Mouse (Mus musculus) stomach, embryonic 14.5 days (tissue): ENCODE measurements at regions not wholly inside any gene's neighbourhood (a gene's known extent, or its start where the extent isn't known, plus 50 kb on each side); places are given as distances from the start of the nearest gene placed in this dataset.
A peak's percentile ranks its signal among the peaks of the same experiment; 100 is the strongest.

Experiments used
- ATAC-seq: fragments of 200-750 bp; cut with Nextera tagmentation; 2 replicates; pipeline ENCODE4 v1.8.0; 2017; ENCODE audit warnings: low read depth, moderate TSS enrichment; ENCODE audit not compliant: insufficient number of reproducible peaks, insufficient read depth, low FRiP score
- H3K27ac ChIP-seq: fragments of 300-500 bp; sonication (generic); 2 replicates; pipeline ENCODE4 v1.5.1; 2014; ENCODE audit warnings: mild to moderate bottlenecking, low read length, moderate library complexity, mixed read lengths
- H3K27me3 ChIP-seq: fragments of 300-500 bp; sonication (generic); 2 replicates; pipeline ENCODE4 v1.6.1; 2014; ENCODE audit warnings: low read length, control low read depth, mixed read lengths; ENCODE audit not compliant: control insufficient read depth, insufficient read depth
- H3K36me3 ChIP-seq: fragments of 300-500 bp; sonication (generic); 2 replicates; pipeline ENCODE4 v1.6.1; 2014; ENCODE audit warnings: mild to moderate bottlenecking, control low read depth, low read length, moderate library complexity, mixed read lengths; ENCODE audit not compliant: control insufficient read depth, insufficient read depth
- H3K4me1 ChIP-seq: fragments of 300-500 bp; sonication (generic); 2 replicates; pipeline ENCODE4 v1.6.1; 2014; ENCODE audit warnings: low read length, control low read depth, mixed read lengths; ENCODE audit not compliant: control insufficient read depth, insufficient read depth
- H3K4me2 ChIP-seq: fragments of 300-500 bp; sonication (generic); replicated peaks from 2 replicates; pipeline ENCODE4 v1.6.1; 2014; ENCODE audit warnings: low read depth, low read length, control low read depth
- H3K4me3 ChIP-seq: fragments of 300-500 bp; sonication (generic); 2 replicates; pipeline ENCODE4 v1.5.1; 2014; ENCODE audit warnings: low read depth, low read length, control low read depth
- H3K9ac ChIP-seq: fragments of 300-500 bp; sonication (generic); replicated peaks from 2 replicates; pipeline ENCODE4 v1.6.1; 2014; ENCODE audit warnings: low read depth, mild to moderate bottlenecking, control low read depth, low read length, moderate library complexity, mixed read lengths
- H3K9me3 ChIP-seq: fragments of 300-500 bp; sonication (generic); 2 replicates; pipeline ENCODE4 v1.6.1; 2016; ENCODE audit warnings: low read depth, low read length, control low read depth; ENCODE audit not compliant: control insufficient read depth
- WGBS: fragments of 180-500 bp; shearing (Covaris S2); extraction: QIAGEN DNeasy Blood & Tissue Kit; methylation state at CpG from one replicate; pipeline ENCODE4 v1.1.7; 2014; 5-methylcytosine and 5-hydroxymethylcytosine counted together

DNA sequence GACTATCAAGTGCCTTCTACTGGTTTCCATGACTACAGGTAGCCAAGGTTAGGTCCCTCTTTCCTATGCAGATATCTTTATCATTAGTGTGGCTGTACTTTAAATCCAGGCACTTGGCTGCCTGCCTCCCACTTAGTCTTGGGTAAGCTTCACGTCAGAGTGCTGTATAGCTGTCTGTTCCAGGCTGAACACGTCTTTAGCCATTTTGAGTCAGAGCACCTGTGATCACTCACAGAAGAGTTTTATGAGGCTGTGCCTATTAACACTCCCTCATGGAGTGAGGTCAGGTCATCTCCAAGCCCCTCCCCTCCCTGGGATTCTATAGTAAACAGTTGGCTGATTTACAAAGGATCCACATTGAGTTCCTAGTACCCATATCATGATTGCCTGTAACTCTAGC lies 322.0 kb downstream of the Rps6kc1 start:
- no peak for ATAC-seq
- Histone ChIP-seq H3K9ac (no peak overlapping the region), H3K9me3 (no peaks in the 10 kb centered on the region), H3K27me3 (no peaks in the 10 kb centered on the region), H3K27ac (no peak overlapping the region), H3K4me2 (no peak overlapping the region), H3K4me3 (no peak overlapping the region), H3K36me3 (no peaks in the 10 kb centered on the region), H3K4me1 (no peaks in the 10 kb centered on the region)
- WGBS = 34% methylated on average over 2 of the region's 2 CpGs

DNA sequence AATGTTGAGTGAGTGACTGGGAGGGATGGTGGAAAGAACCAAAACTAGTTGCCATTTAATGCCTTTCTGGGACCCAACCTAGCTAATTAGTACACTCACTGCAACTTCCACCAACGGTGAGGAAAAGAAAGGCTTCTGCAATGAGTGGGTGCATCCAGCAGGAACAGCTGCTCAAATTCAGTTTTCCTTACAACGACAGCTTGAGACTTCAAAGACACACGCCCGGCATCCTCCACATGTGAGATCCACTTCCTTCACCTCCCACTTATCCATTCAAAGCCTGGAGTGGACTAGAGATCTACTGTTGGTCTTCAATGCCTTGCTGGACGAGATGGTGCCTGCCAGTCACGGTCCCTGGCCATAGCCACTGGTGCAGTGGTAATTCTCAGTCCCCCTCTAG lies 328.3 kb downstream of the Rps6kc1 start:
- Histone ChIP-seq H3K27ac (no peak overlapping the region), H3K4me1 (no peaks in the 10 kb centered on the region), H3K27me3 (no peaks in the 10 kb centered on the region), H3K36me3 (no peaks in the 10 kb centered on the region), H3K4me2 (no peak overlapping the region), H3K9ac (no peak overlapping the region), H3K9me3 (no peaks in the 10 kb centered on the region), H3K4me3 (no peak overlapping the region)
- ATAC-seq = no peak
- 73% methylated on average over 6 of the region's 6 CpGs for WGBS

- H3K9me3 ChIP-seq = no peaks in the 10 kb centered on the region
- H3K4me2 ChIP-seq = no peak overlapping the region
- H3K4me3 ChIP-seq = no peak overlapping the region
- WGBS = 89% methylated on average over 1 of the region's 1 CpGs
- no peaks in the 10 kb centered on the region for H3K36me3 ChIP-seq
- no peak overlapping the region for H3K9ac ChIP-seq
- no peak overlapping the region for H3K27ac ChIP-seq
- no peaks in the 10 kb centered on the region for H3K27me3 ChIP-seq
- no peak for ATAC-seq
- no peaks in the 10 kb centered on the region for H3K4me1 ChIP-seq
Measured at GRCm38 (mm10) chr1:190580653-190581052, 330.9 kb downstream of the Rps6kc1 start.

DNA sequence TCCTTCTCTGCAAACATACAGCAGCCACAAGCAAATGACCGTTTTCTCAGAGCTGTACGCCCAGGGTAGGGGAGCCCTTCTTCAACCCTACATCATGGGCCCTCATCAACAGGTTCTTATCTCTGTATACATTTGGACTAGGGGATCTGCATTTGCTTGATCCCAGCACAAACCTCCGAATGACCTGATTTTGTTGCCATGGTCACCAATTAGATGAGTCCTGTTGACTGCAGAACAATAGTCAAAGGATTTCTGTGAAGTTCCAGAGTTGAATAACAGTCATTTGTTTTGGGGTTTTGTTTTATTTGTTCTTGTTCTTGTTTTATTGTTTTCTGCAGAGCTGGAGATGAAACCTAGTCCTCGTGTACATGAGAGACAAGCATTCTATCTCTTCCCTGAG lies 340.6 kb downstream of the Rps6kc1 start:
- no peak for ATAC-seq
- H3K27ac ChIP-seq = no peak overlapping the region
- H3K4me1 ChIP-seq = no peaks in the 10 kb centered on the region
- H3K36me3 ChIP-seq = no peaks in the 10 kb centered on the region
- H3K9ac ChIP-seq = no peak overlapping the region
- no peaks in the 10 kb centered on the region for H3K27me3 ChIP-seq
- 31% methylated on average over 4 of the region's 4 CpGs for WGBS
- H3K4me3 ChIP-seq = no peak overlapping the region
- no peak overlapping the region for H3K4me2 ChIP-seq
- H3K9me3 ChIP-seq = no peaks in the 10 kb centered on the region

- H3K4me1 ChIP-seq = no peaks in the 10 kb centered on the region
- no peaks in the 10 kb centered on the region for H3K27me3 ChIP-seq
- no peak overlapping the region for H3K27ac ChIP-seq
- H3K36me3 ChIP-seq = no peaks in the 10 kb centered on the region
- WGBS = 71% methylated on average over 10 of the region's 10 CpGs
- no peak overlapping the region for H3K9ac ChIP-seq
- H3K4me2 ChIP-seq = no peak overlapping the region
- ATAC-seq = no peak
- H3K4me3 ChIP-seq = no peak overlapping the region
- H3K9me3 ChIP-seq = no peaks in the 10 kb centered on the region
Measured at GRCm38 (mm10) chr1:190570563-190570962, 341.0 kb downstream of the Rps6kc1 start.

DNA sequence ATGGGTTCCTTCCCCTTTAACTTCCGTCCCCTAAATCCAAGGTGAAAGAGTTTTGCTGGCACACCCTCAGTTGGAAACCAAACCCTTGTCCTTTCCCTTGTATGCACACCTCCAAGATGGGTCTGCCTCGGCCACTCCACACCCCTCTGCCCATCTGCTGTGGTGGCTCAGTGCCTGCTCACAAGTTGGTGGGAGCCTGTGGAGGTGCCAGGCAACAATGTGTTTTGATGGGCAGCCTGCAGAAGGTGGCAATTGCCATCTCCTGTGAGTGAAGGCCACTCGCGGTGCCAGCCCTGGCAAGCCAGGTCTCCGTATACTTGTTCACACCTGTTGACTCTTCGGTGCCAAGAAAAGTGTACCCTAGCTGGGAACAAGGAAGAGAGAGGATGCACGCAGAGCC lies 344.8 kb downstream of the Rps6kc1 start:
- H3K27ac ChIP-seq = no peak overlapping the region
- WGBS = 82% methylated on average over 7 of the region's 7 CpGs
- H3K4me2 ChIP-seq = no peak overlapping the region
- no peak overlapping the region for H3K4me3 ChIP-seq
- H3K27me3 ChIP-seq = no peaks in the 10 kb centered on the region
- no peaks in the 10 kb centered on the region for H3K4me1 ChIP-seq
- no peaks in the 10 kb centered on the region for H3K36me3 ChIP-seq
- H3K9ac ChIP-seq = no peak overlapping the region
- no peak for ATAC-seq
- H3K9me3 ChIP-seq = no peaks in the 10 kb centered on the region

DNA sequence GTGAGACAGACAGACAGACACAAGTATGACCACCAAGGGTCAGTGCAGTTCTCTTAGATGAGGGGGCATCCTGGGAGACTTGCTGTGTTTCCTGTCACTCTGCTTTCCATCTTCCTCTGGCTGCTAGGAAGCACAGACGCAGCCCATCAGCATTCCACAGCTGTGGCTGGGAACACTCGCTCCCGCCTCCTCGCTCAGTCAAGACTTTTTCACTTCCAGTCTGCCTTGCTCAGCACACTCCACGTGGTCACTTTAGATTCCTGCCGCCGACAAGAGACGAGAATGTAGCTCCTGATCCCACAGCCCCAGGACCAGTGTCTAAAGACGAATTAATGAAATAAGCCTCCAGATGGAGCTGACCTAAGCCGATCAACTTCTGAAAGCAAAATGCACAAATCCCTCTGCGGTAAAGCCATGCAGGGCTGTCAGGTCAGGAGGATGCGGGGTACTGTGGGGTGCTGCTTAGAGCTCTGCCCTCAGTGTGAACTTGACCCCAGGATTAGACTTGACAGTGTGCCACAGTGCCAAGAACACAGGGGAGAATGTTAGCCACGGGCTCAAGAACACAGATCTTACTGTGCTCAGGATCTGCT lies 348.6 kb downstream of the Rps6kc1 start:
- Histone ChIP-seq H3K27ac (no peak overlapping the region), H3K9me3 (no peaks in the 10 kb centered on the region), H3K4me2 (no peak overlapping the region), H3K4me3 (no peak overlapping the region), H3K36me3 (no peaks in the 10 kb centered on the region), H3K9ac (no peak overlapping the region), H3K4me1 (no peaks in the 10 kb centered on the region), H3K27me3 (no peaks in the 10 kb centered on the region)
- ATAC-seq = peak; percentile 56; the same call in 1 of the 2 replicates
- WGBS = 29% methylated on average over 13 of the region's 13 CpGs

GRCm38 (mm10) chr1:190560086-190560485 lies 351.5 kb downstream of the Rps6kc1 start:
- WGBS = 53% methylated on average over 9 of the region's 9 CpGs
- Histone ChIP-seq H3K9me3 (no peaks in the 10 kb centered on the region), H3K27me3 (no peaks in the 10 kb centered on the region), H3K36me3 (no peaks in the 10 kb centered on the region), H3K4me2 (no peak overlapping the region), H3K27ac (no peak overlapping the region), H3K9ac (no peak overlapping the region), H3K4me3 (no peak overlapping the region), H3K4me1 (no peaks in the 10 kb centered on the region)
- ATAC-seq = no peak

DNA sequence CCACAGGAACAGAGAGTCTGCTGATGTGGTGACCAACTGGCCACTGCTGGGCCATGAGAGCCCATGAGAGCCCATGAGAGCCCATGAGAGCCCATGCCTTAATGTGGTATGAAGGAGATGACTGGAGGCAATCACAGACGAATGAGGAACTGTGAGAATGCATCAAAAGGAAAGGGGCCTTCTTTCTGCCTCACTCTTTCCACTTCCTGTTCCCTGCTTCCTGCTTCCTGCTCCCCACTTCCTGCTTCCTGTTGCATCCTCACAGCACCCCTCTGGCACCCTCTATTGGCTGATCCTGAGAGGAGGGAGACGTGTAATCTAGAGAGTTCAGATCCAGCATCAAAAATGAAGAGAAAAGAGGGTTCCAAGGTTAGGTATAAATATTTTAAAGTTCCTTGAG lies 369.7 kb downstream of the Rps6kc1 start:
- Histone ChIP-seq H3K27ac (no peak overlapping the region), H3K27me3 (no peaks in the 10 kb centered on the region), H3K36me3 (no peaks in the 10 kb centered on the region), H3K4me3 (no peak overlapping the region), H3K9ac (no peak overlapping the region), H3K9me3 (no peaks in the 10 kb centered on the region), H3K4me1 (no peaks in the 10 kb centered on the region), H3K4me2 (no peak overlapping the region)
- ATAC-seq = no peak
- WGBS = 61% methylated on average over 2 of the region's 2 CpGs
